Mouse (Mus musculus): Measurements from ENCODE around the gene Kirrel2. TPM values are rescaled to one million over a fixed set of nuclear protein-coding genes. Genes with fewer than 3 reads are reported as not detected.

Gene Kirrel2
- polyA plus RNA-seq, 1 experiment from 2014 or later: 0.49 TPM

DNA sequence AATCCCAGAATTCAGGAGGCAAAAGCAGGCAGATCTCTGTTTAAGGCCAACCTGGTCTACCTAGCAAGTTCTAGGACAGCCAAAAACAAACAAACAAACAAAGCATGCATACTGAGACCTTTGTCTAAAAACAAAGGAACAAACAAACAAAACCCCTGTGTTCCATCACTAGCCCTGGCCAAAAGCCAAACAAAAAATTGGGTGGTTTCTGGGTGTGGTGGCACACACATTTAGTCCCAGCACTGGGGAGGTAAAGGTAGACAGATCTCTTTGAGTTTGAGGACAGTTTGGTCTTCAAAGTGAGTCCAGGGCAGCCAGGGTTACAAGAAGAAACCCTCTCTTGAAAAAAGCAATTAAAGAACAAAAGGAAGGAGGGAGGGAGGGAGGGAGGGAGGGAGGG lies 28.2 kb downstream of the Kirrel2 start:
- H3K27me3 ChIP-seq (replicated peaks): no peaks in the 10 kb centered on the region; the same call in none of the 2 replicates
- H3K4me1 ChIP-seq: no peaks in the 10 kb centered on the region
- H3K36me3 ChIP-seq: peaks cover 34% of the 10 kb centered on the region
- no peak overlapping the region for H3K4me2 ChIP-seq
- no peak overlapping the region for H3K4me3 ChIP-seq
- H3K9me3 ChIP-seq: no peaks in the 10 kb centered on the region
- ATAC-seq (ENCODE audit: extremely low read depth, insufficient number of reproducible peaks, low FRiP score, low TSS enrichment): no peak
- no peak overlapping the region for H3K27ac ChIP-seq (replicated peaks)
- no peak overlapping the region for H3K9ac ChIP-seq

DNA sequence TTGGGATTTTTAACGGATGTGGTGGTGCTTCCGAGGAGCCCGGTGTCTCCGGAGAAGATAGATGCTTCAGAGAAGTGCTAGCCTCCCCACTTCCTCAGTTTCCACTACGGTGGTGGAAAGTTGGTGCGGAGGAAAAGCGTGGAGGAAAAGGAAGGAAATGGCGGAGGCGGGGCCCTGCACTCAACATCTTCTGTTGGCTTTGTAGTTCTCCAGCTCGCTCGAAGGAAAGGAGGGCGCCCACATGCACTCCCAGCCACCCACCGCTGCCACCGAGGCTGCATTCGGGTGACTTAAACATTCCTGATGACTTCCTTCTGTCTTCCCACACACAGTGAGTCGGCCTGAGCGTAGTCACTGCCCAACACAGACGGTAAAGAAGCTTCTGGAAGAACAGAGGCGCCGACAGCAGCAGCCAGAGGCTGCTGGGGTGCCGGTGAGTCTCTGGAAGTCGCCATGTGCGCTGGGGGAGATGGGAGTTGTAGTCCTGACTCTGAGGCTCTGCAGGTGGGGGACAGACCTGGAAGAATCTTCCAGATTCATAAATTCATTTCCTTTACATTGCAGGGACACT lies 34.3 kb downstream of the Kirrel2 start:
- H3K4me3 ChIP-seq: peak overlapping the region; percentile 54
- H3K9me3 ChIP-seq: peaks cover 7% of the 10 kb centered on the region
- peaks cover 17% of the 10 kb centered on the region for H3K4me1 ChIP-seq
- peak overlapping the region; percentile 77 for H3K9ac ChIP-seq
- 29% methylated on average over 23 of the region's 23 CpGs for WGBS
- H3K4me2 ChIP-seq: peak overlapping the region; percentile 75
- H3K36me3 ChIP-seq: peaks cover 35% of the 10 kb centered on the region
- no peak for ATAC-seq (ENCODE audit: extremely low read depth, insufficient number of reproducible peaks, low FRiP score, low TSS enrichment)
- peak overlapping the region; percentile 62; the same call in 1 of the 2 replicates for H3K27ac ChIP-seq (replicated peaks)
- peaks cover 31% of the 10 kb centered on the region for H3K27me3 ChIP-seq (replicated peaks)

DNA sequence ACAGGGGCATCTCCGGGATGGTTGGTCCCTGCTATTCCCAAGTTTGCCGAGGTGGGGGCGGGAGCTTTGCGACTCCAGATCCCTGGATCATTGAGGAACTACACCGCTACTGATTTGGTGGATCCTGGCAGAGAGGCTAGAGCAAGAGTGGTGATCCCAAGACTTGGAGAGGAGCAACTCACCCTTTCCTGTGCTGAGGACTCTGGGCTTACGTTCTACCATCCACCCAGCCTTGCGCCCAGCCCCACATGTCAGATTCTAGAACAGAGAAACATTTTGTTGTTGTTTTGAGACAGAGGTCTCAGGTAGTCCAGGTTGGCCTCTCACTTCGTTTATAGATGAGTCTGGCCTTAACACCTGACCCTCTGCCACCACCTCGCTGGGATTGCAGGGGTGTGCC lies 34.9 kb downstream of the Kirrel2 start:
- Histone ChIP-seq H3K27ac (replicated peaks) (peak overlapping the region; percentile 62), H3K4me1 (peaks cover 17% of the 10 kb centered on the region), H3K9me3 (peaks cover 7% of the 10 kb centered on the region), H3K4me3 (peak overlapping the region; percentile 54), H3K27me3 (replicated peaks) (peaks cover 31% of the 10 kb centered on the region), H3K4me2 (peak overlapping the region; percentile 75), H3K9ac (peak overlapping the region; percentile 77), H3K36me3 (peaks cover 29% of the 10 kb centered on the region)
- 8% methylated on average over 9 of the region's 9 CpGs for WGBS
- ATAC-seq (ENCODE audit: extremely low read depth, insufficient number of reproducible peaks, low FRiP score, low TSS enrichment): no peak

GRCm38 (mm10) chr7:30421890-30422435 lies 35.5 kb downstream of the Kirrel2 start:
- H3K27ac ChIP-seq (replicated peaks): peak overlapping the region; percentile 62
- H3K4me3 ChIP-seq: peak overlapping the region; percentile 54
- ATAC-seq (ENCODE audit: extremely low read depth, insufficient number of reproducible peaks, low FRiP score, low TSS enrichment): peak; percentile 32; the same call in 1 of the 2 replicates

GRCm38 (mm10) chr7:30421175-30421889 lies 36.2 kb downstream of the Kirrel2 start, which contains the start of gene Nfkbid:
Gene Nfkbid, plus strand, starts transcription at chr7:30421732.
- WGBS: 8% methylated on average over 31 of the region's 31 CpGs
- Histone ChIP-seq H3K9ac (peak within 1 kb of the TSS; percentile 77), H3K4me3 (peak within 1 kb of the TSS; percentile 54), H3K27ac (replicated peaks) (peak within 1 kb of the TSS; percentile 62), H3K27me3 (replicated peaks) (peaks cover 31% of the 10 kb centered on the region), H3K36me3 (peaks cover 19% of the 10 kb centered on the region), H3K9me3 (peaks cover 7% of the 10 kb centered on the region), H3K4me2 (peak within 1 kb of the TSS; percentile 75), H3K4me1 (peaks cover 17% of the 10 kb centered on the region)
- no peak for ATAC-seq (ENCODE audit: extremely low read depth, insufficient number of reproducible peaks, low FRiP score, low TSS enrichment)

More at GRCm38 (mm10) chr7:30421890-30422435, 35.5 kb downstream of the Kirrel2 start:
- WGBS: under 1% methylated on average over 45 of the region's 45 CpGs
- peaks cover 7% of the 10 kb centered on the region for H3K9me3 ChIP-seq
- peaks cover 17% of the 10 kb centered on the region for H3K4me1 ChIP-seq
- peaks cover 31% of the 10 kb centered on the region for H3K27me3 ChIP-seq (replicated peaks)
- H3K36me3 ChIP-seq: peaks cover 24% of the 10 kb centered on the region
- peak overlapping the region; percentile 75 for H3K4me2 ChIP-seq
- H3K9ac ChIP-seq: peak overlapping the region; percentile 77

DNA sequence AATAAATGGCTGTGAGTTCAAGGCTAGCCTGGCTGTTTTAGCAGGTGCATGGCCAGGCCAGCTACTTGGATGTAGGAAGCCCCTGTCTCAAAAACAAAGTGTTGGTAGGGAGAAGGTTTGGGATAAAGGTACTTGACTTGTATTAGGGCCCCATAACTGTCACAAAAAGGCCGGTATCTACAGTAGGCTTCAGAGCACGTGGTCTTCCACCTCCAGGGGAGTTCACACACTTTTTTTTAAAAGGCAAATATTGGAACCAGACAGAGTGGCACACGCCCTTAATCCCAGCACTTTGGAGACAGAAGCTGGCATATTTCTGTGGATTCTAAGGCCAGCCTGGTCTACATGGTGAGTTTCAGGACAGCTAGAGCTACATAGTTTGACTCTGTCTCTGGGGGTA lies 36.8 kb downstream of the Kirrel2 start:
- H3K27ac ChIP-seq (replicated peaks): no peak overlapping the region
- H3K4me3 ChIP-seq: no peak overlapping the region
- peaks cover 7% of the 10 kb centered on the region for H3K9me3 ChIP-seq
- 78% methylated on average over 3 of the region's 3 CpGs for WGBS
- H3K36me3 ChIP-seq: peaks cover 14% of the 10 kb centered on the region
- no peak overlapping the region for H3K4me2 ChIP-seq
- no peak for ATAC-seq (ENCODE audit: extremely low read depth, insufficient number of reproducible peaks, low FRiP score, low TSS enrichment)
- no peak overlapping the region for H3K9ac ChIP-seq
- H3K27me3 ChIP-seq (replicated peaks): peaks cover 31% of the 10 kb centered on the region
- peaks cover 17% of the 10 kb centered on the region for H3K4me1 ChIP-seq

GRCm38 (mm10) chr7:30419561-30420499 lies 37.7 kb downstream of the Kirrel2 start, which contains the start of gene Hcst:
Gene Hcst, minus strand, starts transcription at chr7:30419854.
- WGBS: 59% methylated on average over 10 of the region's 10 CpGs

GRCm38 (mm10) chr7:30417856-30418255 lies 39.6 kb downstream of the Kirrel2 start:
- Histone ChIP-seq H3K36me3 (no peaks in the 10 kb centered on the region), H3K27me3 (replicated peaks) (peaks cover 23% of the 10 kb centered on the region), H3K4me2 (no peak overlapping the region), H3K4me1 (peaks cover 10% of the 10 kb centered on the region), H3K9me3 (peaks cover 7% of the 10 kb centered on the region), H3K27ac (replicated peaks) (no peak overlapping the region), H3K4me3 (no peak overlapping the region), H3K9ac (no peak overlapping the region)
- ATAC-seq (ENCODE audit: extremely low read depth, insufficient number of reproducible peaks, low FRiP score, low TSS enrichment): no peak
- WGBS: 61% methylated on average over 9 of the region's 9 CpGs

More at GRCm38 (mm10) chr7:30419561-30420499, 37.7 kb downstream of the Kirrel2 start, which contains the start of gene Hcst:
- H3K4me1 ChIP-seq: peaks cover 17% of the 10 kb centered on the region
- H3K9me3 ChIP-seq: peaks cover 7% of the 10 kb centered on the region
- no peak within 1 kb of the TSS for H3K4me3 ChIP-seq
- H3K36me3 ChIP-seq: peaks cover 5% of the 10 kb centered on the region; the same call in 1 of the 2 replicates
- H3K27me3 ChIP-seq (replicated peaks): peaks cover 31% of the 10 kb centered on the region
- H3K9ac ChIP-seq: no peak within 1 kb of the TSS
- no peak for ATAC-seq (ENCODE audit: extremely low read depth, insufficient number of reproducible peaks, low FRiP score, low TSS enrichment)
- no peak within 1 kb of the TSS for H3K4me2 ChIP-seq
- no peak within 1 kb of the TSS for H3K27ac ChIP-seq (replicated peaks)

DNA sequence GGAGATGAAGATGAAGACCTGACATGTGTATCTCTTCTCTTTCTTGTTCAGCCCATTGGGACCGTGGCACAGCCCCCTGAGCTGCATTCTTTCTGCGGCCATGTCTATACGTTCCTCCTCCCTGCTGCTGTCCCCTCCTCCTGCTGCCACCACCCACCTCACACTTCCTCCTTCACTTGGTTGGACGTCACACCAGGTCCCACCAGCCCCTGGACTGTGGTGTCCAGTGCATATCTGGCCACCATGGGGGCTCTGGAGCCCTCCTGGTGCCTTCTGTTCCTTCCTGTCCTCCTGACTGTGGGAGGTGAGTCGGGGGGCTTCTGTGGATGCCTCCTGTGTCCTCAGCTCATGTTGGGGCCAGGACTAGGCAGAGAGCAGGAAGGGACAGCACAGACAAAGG lies 43.9 kb downstream of the Kirrel2 start, which contains the start of gene Tyrobp:
Tyrobp (plus strand) TSS at position 165 of the 400 bp plus-strand sequence.
- Histone ChIP-seq H3K4me3 (no peak within 1 kb of the TSS), H3K9ac (no peak within 1 kb of the TSS), H3K4me2 (no peak within 1 kb of the TSS), H3K9me3 (no peaks in the 10 kb centered on the region), H3K4me1 (no peaks in the 10 kb centered on the region), H3K27me3 (replicated peaks) (peaks cover 8% of the 10 kb centered on the region; the same call in 1 of the 2 replicates), H3K36me3 (no peaks in the 10 kb centered on the region), H3K27ac (replicated peaks) (no peak within 1 kb of the TSS)
- no peak for ATAC-seq (ENCODE audit: extremely low read depth, insufficient number of reproducible peaks, low FRiP score, low TSS enrichment)
- 47% methylated on average over 5 of the region's 5 CpGs for WGBS

GRCm38 (mm10) chr7:30412735-30413147 lies 44.7 kb downstream of the Kirrel2 start:
- no peak overlapping the region for H3K27ac ChIP-seq (replicated peaks)
- H3K4me1 ChIP-seq: no peaks in the 10 kb centered on the region
- H3K9me3 ChIP-seq: no peaks in the 10 kb centered on the region
- peaks cover 8% of the 10 kb centered on the region; the same call in 1 of the 2 replicates for H3K27me3 ChIP-seq (replicated peaks)
- no peak overlapping the region for H3K9ac ChIP-seq
- ATAC-seq (ENCODE audit: extremely low read depth, insufficient number of reproducible peaks, low FRiP score, low TSS enrichment): no peak
- no peaks in the 10 kb centered on the region for H3K36me3 ChIP-seq
- no peak overlapping the region for H3K4me3 ChIP-seq
- WGBS: 35% methylated on average over 4 of the region's 4 CpGs
- H3K4me2 ChIP-seq: no peak overlapping the region

Data from heart, embryonic 13.5 days (tissue).